Mouse (Mus musculus) liver, embryonic 15.5 days (tissue): ENCODE measurements around the gene Cog4. TPM values are rescaled to one million over a fixed set of nuclear protein-coding genes. Genes with fewer than 3 reads are reported as not detected.
A peak's percentile ranks its signal among the peaks of the same experiment; 100 is the strongest.
"Not testable (repeated sequence)": the region's sequence is repeated elsewhere in the genome, so short reads cannot be mapped to it uniquely, and the experiment has no call there.

Source experiments
- ATAC-seq: fragments of 200-750 bp; cut with Nextera tagmentation; 2 replicates; pipeline ENCODE4 v1.8.0; 2017; ENCODE audit warnings: moderate number of reproducible peaks, mild to moderate bottlenecking, moderate library complexity; ENCODE audit not compliant: insufficient read depth
- H3K27ac ChIP-seq: fragments of 300-500 bp; sonication (generic); replicated peaks from 2 replicates; pipeline ENCODE4 v1.5.1; 2015; ENCODE audit warnings: mild to moderate bottlenecking, inconsistent platforms
- H3K27me3 ChIP-seq: fragments of 300-500 bp; sonication (generic); 2 replicates; pipeline ENCODE4 v1.6.1; 2015; ENCODE audit warnings: mild to moderate bottlenecking, inconsistent platforms
- H3K36me3 ChIP-seq: fragments of 300-500 bp; sonication (generic); replicated peaks from 2 replicates; pipeline ENCODE4 v1.6.1; 2015; ENCODE audit warnings: moderate library complexity, mild to moderate bottlenecking, inconsistent platforms
- H3K4me1 ChIP-seq: fragments of 300-500 bp; sonication (generic); replicated peaks from 2 replicates; pipeline ENCODE4 v1.6.1; 2015; ENCODE audit warnings: inconsistent platforms
- H3K4me2 ChIP-seq: fragments of 300-500 bp; sonication (generic); 2 replicates; pipeline ENCODE4 v1.6.1; 2015; ENCODE audit warnings: moderate library complexity, mild to moderate bottlenecking, inconsistent platforms
- H3K4me3 ChIP-seq: fragments of 300-500 bp; sonication (generic); replicated peaks from 2 replicates; pipeline ENCODE4 v1.5.1; 2015; ENCODE audit warnings: mild to moderate bottlenecking, inconsistent platforms
- H3K9ac ChIP-seq: fragments of 300-500 bp; sonication (generic); 2 replicates; pipeline ENCODE4 v1.6.1; 2015; ENCODE audit warnings: moderate library complexity, mild to moderate bottlenecking, inconsistent platforms
- H3K9me3 ChIP-seq: fragments of 300-500 bp; sonication (generic); replicated peaks from 2 replicates; pipeline ENCODE4 v1.6.1; 2016; ENCODE audit warnings: inconsistent platforms
- WGBS: fragments of 180-500 bp; shearing (Covaris S2); methylation state at CpG from one replicate; pipeline ENCODE4 v1.1.7; 2015; ENCODE audit warnings: mixed read lengths; ENCODE audit not compliant: insufficient replicate concordance; 5-methylcytosine and 5-hydroxymethylcytosine counted together
- polyA plus RNA-seq: library from polyadenylated mRNA; unstranded; fragments of >200 nt; fragmentation: Nextera tagmentation; extraction: Ambion mirVana; gene quantifications from 2 replicates; pipeline ENCODE4 v1.2.1, GENCODE M21; 2015

The Cog4 gene
- polyA plus RNA-seq, 1 experiment from 2014 or later = 28.3 TPM

DNA sequence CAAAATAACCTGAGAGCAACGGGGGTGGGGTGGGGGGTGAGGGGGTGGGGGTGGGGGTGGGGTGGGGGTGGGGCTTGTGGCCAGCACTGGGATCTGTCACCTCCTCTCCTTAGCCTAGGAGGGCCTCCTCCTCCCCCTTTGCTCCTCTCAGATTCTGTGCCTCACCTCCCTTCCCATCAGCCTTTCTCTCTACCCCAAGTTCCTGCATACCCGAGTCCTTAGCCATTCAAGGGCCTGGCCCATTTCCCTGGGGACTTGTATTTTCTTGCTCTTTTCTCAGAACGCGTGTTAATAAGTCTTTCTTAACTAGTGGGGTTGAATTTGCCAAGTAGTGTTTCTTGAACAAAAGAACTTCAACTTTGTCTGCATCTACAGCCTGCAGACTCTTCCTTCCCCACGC lies 80.3 kb downstream of the Cog4 start:
- H3K4me2 ChIP-seq = peak overlapping the region; percentile 19; the same call in 1 of the 2 replicates
- H3K27ac ChIP-seq = peak overlapping the region; percentile 75

DNA sequence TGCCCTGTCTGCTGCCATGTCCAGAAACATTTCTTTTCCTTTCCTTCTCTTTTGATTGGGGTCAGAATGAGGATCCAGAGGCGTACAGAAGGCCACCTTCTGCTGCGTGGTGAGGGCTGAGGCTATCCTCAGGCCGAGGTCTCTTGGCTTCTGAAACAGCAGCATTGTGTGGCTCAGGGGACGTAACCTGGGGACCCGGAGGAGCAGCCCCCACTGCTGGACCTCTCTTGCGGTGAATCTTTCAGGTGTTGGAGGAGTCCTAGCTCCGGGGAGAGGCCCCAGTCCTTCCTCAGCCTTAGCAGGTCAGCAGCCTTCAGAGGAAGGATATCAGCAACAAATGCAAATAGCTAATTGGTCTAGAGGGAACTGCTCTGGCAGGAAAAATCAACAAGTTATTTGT lies 82.0 kb downstream of the Cog4 start:
- 30% methylated on average over 7 of the region's 7 CpGs for WGBS
- H3K4me3 ChIP-seq = peak overlapping the region; percentile 25

More for the DNA sequence above, 80.3 kb downstream of the Cog4 start:
- Histone ChIP-seq H3K36me3 (peaks cover 41% of the 10 kb centered on the region), H3K4me1 (peaks cover 100% of the 10 kb centered on the region), H3K4me3 (no peak overlapping the region), H3K27me3 (no peaks in the 10 kb centered on the region), H3K9me3 (no peaks in the 10 kb centered on the region), H3K9ac (peak overlapping the region; percentile 13; the same call in 1 of the 2 replicates)
- WGBS = 45% methylated on average over 5 of the region's 5 CpGs
- no peak for ATAC-seq

DNA sequence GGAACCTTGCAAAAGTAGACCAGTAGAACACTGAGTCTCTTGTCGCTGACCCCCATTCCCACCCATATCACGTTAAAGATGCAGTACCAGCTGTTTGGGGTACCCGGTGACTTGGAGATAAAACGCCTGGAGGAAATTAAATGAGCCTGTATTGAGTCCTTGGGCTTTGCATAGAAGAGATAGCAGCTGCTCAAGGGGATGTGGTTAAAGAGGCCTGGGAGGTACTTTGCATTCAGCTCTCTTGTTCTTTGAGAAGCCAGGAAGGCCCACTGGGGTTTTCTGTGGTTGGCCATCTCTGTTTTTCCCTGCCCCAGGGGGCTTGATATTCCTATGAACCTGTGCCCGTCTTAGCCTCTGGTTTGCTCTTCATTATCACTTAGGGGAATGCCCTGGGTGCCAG lies 82.7 kb downstream of the Cog4 start:
- peak overlapping the region; percentile 93 for H3K27ac ChIP-seq
- peak overlapping the region; percentile 25 for H3K4me3 ChIP-seq
- peaks cover 20% of the 10 kb centered on the region for H3K36me3 ChIP-seq
- ATAC-seq = peak; percentile 79
- WGBS = 11% methylated on average over 5 of the region's 5 CpGs
- no peaks in the 10 kb centered on the region for H3K9me3 ChIP-seq
- H3K4me2 ChIP-seq = peak overlapping the region; percentile 65
- H3K9ac ChIP-seq = peak overlapping the region; percentile 47; the same call in 1 of the 2 replicates
- H3K4me1 ChIP-seq = peaks cover 100% of the 10 kb centered on the region
- H3K27me3 ChIP-seq = no peaks in the 10 kb centered on the region

More for the DNA sequence above, 82.0 kb downstream of the Cog4 start:
- H3K4me1 ChIP-seq = peaks cover 100% of the 10 kb centered on the region
- peak overlapping the region; percentile 65 for H3K4me2 ChIP-seq
- peak overlapping the region; percentile 93 for H3K27ac ChIP-seq
- H3K36me3 ChIP-seq = peaks cover 24% of the 10 kb centered on the region
- H3K9me3 ChIP-seq = no peaks in the 10 kb centered on the region
- peak overlapping the region; percentile 47; the same call in 1 of the 2 replicates for H3K9ac ChIP-seq
- ATAC-seq = peak; percentile 45
- H3K27me3 ChIP-seq = no peaks in the 10 kb centered on the region

DNA sequence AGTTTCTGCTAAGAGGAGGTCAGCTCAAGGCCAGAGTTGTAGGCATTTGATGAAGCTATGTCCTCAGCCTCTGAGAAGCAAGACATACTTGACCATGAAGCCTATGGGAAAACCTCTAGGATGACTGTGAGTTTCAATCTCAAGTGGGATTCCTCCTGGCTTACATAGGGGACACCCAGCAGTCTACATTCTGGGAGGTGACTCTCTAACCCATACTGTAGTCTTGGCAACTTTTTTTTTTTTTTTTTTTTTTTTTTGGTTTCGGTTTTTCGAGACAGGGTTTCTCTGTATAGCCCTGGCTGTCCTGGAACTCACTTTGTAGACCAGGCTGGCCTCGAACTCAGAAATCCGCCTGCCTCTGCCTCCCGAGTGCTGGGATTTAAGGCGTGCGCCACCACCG lies 83.3 kb downstream of the Cog4 start:
- Histone ChIP-seq H3K27ac (peak overlapping the region; percentile 93), H3K4me2 (peak overlapping the region; percentile 65), H3K4me1 (peaks cover 100% of the 10 kb centered on the region), H3K9ac (peak overlapping the region; percentile 47; the same call in 1 of the 2 replicates), H3K4me3 (peak overlapping the region; percentile 25), H3K36me3 (peaks cover 21% of the 10 kb centered on the region)
- H3K9me3 ChIP-seq, ATAC-seq, H3K27me3 ChIP-seq: not testable (repeated sequence)
- 66% methylated on average over 8 of the region's 8 CpGs for WGBS

DNA sequence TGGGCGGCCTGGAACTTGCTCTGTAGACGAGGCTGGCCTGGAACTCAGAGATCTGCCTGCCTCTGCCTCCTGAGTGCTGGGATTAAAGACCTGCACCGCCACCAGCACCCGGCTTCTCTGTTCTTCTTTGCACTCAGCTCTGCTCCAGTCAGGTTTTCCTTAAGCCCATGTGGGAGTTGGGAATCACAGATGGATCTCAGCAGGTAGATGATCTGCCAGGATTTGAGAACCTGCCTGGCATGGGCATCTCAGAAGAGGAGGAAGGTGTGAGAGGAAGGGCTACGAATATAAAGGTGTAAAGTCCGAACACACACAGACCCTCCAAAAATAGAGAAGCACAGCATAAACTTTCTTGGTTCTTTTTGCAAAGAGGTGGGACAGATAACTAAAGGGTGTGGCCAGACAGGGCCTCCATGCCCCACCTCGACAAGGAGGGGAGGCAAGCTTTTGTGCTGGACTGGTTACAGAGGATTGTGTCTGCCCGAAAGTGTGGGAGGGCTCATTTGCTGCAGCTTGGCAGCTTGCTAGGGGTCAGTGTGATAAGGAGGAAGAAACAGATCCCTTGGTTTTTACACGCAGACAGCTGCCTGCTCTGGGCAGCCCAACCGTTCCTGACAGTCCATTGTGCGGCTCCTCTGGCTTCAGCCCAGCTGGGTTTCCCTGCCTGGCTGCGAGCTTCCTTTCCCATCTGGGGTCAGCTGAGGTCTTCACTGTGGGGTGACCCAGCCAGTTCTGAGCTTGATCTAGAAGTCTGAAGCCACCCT lies 85.0 kb downstream of the Cog4 start:
- Histone ChIP-seq H3K4me1 (peaks cover 100% of the 10 kb centered on the region), H3K4me3 (peak overlapping the region; percentile 29), H3K9ac (peak overlapping the region; percentile 48), H3K27ac (peak overlapping the region; percentile 89), H3K36me3 (peaks cover 28% of the 10 kb centered on the region), H3K9me3 (no peaks in the 10 kb centered on the region), H3K27me3 (no peaks in the 10 kb centered on the region), H3K4me2 (peak overlapping the region; percentile 65)
- WGBS = 34% methylated on average over 12 of the region's 12 CpGs
- ATAC-seq = peak; percentile 63

Other genes with a start within 250 kb of the Cog4 start
- gene Vac14, start 228.0 kb upstream of the Cog4 start, polyA plus RNA-seq = 12.5 and 12.9 TPM in 2 replicates
- 1.0 and 1.3 TPM in 2 replicates for gene Mtss1l, start 125.1 kb upstream of the Cog4 start, polyA plus RNA-seq
- 0.23 TPM in 1 of 2 replicates, not detected in the other for gene Il34, start 40.7 kb upstream of the Cog4 start, polyA plus RNA-seq
- 56.9 and 58.3 TPM in 2 replicates for gene Sf3b3, start 187 bp downstream of the Cog4 start, polyA plus RNA-seq
- 2.5 and 3.3 TPM in 2 replicates for gene Fuk, start 55.9 kb downstream of the Cog4 start, polyA plus RNA-seq
- gene St3gal2, start 73.3 kb downstream of the Cog4 start, polyA plus RNA-seq = 21.9 and 24.6 TPM in 2 replicates
- 9.3 and 9.9 TPM in 2 replicates for gene Ddx19a, start 151.2 kb downstream of the Cog4 start, polyA plus RNA-seq
- gene Ddx19b, start 185.2 kb downstream of the Cog4 start, polyA plus RNA-seq = 2.4 and 3.0 TPM in 2 replicates
- gene Aars, start 186.5 kb downstream of the Cog4 start, polyA plus RNA-seq = 54.0 and 55.0 TPM in 2 replicates
- 3.5 and 6.0 TPM in 2 replicates for gene Exosc6, start 209.7 kb downstream of the Cog4 start, polyA plus RNA-seq
- not detected in 2 replicates for gene Clec18a, start 245.8 kb downstream of the Cog4 start, polyA plus RNA-seq
- gene Pdpr, start 248.0 kb downstream of the Cog4 start, polyA plus RNA-seq = 2.4 and 2.6 TPM in 2 replicates